Mouse (Mus musculus) ovary, postnatal 14 days (tissue): Measurements from ENCODE around the gene Rexo1.

ENCODE experiments used
- DNase-seq: peaks from one replicate; pipeline ENCODE4 v3.0.0; 2022; ENCODE audit warnings: low spot score

Rexo1 gene

DNA sequence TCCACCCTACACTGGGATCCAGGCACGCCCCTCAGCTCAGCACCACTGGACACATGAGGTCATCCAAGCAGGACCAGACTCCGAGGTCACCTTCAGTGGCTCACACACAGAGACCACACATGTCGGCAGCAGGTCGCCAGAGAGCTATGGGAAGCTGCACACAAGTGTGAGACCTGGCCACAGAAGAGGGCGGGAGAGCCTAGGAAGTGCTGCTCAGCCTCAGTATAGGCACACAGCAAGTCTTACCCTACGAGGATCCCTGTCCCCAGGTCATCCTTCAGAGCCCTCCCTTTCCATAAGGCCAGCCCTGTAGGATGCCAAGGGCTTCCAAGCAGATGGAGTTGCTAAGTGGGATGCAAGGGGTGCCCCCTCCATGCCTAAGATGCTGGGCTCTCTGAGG, 7.4 kb downstream of the Rexo1 start:
- no peak for DNase-seq

DNA sequence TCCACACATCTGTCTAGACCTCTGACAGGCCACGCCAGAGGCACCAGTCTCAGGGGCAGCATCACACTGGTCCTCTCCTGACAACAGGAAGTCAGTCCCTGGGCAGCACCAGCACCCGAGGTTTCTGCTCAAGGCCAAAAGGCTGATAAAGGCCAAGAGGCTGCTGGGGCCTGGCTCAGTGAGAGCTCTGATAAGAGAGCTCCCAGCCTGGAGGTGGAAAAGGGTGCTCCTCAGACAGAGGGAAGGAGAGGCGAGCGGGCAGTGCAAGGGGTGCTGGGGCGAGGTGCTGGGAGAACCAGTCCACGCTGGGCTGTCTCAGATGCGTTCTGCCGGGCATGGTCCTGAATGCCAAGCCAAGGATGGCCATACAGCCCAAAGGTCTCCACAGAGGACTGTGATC, 7.8 kb downstream of the Rexo1 start:
- no peak for DNase-seq

DNA sequence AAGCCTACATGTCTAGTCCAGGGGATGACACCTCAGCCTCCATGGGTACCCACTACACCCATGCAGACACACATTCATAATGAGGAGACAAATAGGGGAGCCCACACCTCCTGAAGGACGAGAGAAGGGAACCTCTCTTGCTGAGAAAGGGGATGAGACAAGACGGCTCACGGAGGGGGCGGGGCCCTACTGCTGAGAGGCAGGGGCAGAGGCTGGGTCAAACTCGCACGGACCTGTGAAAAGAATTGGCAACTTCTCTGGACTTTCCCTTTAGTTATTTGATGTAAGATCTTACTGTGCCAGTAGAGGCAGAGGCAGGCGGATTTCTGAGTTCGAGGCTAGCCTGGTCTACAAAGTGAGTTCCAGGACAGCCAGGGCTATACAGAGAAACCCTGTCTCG, 9.0 kb downstream of the Rexo1 start:
- no peak for DNase-seq

GRCm38 (mm10) chr10:80549279-80549678, 12.1 kb downstream of the Rexo1 start:
- no peak for DNase-seq

DNA sequence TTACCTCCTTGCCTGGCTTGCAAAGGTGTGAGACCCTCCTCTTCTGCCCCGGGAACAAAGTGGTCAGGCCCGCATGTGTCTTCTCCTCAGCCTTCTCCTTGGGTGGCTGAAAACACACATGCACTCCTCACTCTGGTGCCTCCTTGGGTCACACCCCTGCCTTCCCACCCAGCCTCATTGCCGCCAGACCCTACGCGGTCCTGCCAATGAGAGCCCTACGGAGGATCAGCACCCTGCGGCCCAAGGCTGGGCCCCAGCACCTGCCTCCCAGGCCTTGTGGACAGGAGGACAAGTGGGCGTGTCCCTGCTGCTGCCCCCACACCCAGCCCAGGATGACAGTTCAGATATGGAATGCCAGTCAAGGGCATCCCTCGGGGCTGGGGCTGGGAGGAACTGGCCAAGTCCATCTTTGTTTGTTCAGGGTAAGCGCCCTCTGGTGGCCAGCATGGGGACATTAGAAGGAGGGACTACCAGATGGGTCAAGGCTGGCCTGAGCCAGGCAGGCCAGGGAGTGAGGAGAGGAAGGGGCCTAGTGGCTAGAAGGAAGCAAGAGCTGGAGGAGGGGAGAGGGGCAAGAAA, 12.8 kb downstream of the Rexo1 start:
- DNase-seq = peak; percentile 66

GRCm38 (mm10) chr10:80547539-80547938, 13.8 kb downstream of the Rexo1 start:
- DNase-seq = no peak

DNA sequence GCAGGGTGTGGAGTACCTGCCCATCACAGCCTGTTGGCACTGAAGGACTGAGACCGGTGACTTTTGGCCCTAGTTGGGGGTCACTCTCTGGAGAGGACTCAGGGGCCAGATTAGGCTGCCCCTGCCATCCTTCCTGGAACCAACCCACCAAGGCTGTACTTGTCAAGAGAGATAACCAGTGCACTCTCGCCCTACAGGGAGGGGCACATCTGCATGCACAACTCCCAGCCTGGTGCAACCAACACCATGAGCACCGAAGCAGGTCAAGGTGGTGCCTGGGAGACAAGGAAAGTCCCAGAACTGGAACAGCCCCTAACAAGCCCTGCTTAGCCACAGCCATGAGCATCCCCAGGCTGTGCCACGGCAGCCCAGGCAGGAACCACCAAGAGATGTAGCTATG, 14.4 kb downstream of the Rexo1 start:
- no peak for DNase-seq

- DNase-seq = no peak
These were observed 15.8 kb downstream of the Rexo1 start for GRCm38 (mm10) chr10:80545590-80545989.

- DNase-seq = no peak
These were observed 17.5 kb downstream of the Rexo1 start for GRCm38 (mm10) chr10:80543873-80544272.

- DNase-seq = no peak
These were observed 21.9 kb downstream of the Rexo1 start for GRCm38 (mm10) chr10:80539493-80539892.

- DNase-seq = peak; percentile 68
These were observed 22.5 kb downstream of the Rexo1 start, which contains the start of gene Atp8b3 for GRCm38 (mm10) chr10:80538710-80539394. Atp8b3 (minus strand) TSS chr10:80539124.

DNA sequence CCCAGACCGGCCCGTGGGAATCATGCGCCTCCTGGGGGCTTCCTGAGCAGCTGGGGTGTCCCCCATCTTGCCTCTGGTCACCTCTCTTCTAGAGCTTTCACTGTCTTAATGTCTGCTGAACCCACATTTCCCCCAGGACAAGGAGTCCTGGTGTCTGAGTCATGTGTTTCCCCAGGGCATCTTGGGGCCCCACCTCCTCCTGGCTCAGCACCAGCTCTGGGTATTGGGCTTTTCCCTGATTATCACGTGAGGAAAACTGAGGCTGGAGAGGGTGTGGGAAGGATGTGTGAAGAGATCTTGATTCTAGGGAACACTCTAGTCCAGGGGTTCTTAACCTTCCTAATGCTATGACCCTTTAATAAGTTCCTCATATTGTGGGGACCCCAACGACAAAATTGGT, 23.2 kb downstream of the Rexo1 start:
- DNase-seq = no peak

DNA sequence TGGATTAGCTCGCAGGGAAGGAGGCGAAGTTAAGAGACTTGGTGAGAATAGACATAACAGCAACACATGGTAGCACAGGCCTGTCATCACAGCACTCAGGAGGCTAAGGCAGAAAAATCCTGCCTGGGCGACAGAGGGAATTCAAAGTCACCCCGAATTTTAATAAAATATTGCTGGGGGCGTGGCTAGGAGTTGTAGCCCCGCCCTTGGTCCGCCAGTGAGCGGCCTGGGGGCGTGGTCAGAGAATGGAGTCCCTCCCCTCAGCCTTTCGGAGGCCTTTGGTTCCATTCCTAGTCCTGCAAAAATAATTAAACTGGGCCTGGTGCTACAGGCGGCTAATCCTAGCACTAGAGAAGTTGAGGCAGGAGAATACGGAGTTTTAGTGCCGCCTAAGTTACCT, 25.6 kb downstream of the Rexo1 start:
- no peak for DNase-seq

GRCm38 (mm10) chr10:80535071-80535470, 26.3 kb downstream of the Rexo1 start:
- DNase-seq = no peak

DNA sequence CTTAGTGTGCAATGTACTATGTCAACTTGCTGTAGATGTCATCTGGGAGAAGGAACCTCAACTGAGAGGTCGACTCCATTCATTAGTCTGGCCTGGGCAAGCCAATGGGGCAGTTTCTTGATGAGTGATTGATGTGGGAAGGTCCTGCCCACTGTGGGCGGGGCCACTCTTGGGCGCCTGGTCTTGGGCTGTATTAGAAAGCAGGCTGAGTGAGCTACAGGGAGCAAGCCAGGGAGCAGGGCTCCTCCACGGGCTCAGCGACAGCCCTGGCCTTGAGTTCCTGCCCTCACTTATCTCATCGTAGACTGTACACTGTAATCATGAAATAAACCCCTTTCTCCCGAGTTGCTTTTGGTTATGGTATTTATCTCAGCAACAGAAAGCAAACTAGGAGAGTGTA, 27.7 kb downstream of the Rexo1 start:
- DNase-seq = no peak

- no peak for DNase-seq
These were observed 28.6 kb downstream of the Rexo1 start for GRCm38 (mm10) chr10:80532783-80533182.

DNA sequence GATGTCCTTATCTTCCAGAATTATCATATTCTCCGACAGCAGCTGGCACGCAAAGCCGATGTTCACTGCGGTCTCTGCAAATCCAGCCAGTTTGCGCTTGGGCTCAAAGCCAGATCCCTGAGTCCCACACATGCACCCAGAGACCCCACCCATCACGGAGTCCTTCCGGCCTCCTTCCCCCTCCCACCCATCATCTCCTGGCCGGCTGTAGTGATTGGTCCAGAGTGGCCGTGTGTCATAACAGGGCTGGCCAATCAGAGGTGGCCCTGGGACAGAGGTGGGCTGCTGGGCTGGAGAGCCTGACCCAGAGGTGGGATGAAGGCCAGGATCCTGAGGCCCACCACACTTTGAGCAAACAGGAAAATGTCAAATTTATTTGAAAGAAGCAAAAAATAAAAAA, 35.2 kb downstream of the Rexo1 start:
- no peak for DNase-seq

DNA sequence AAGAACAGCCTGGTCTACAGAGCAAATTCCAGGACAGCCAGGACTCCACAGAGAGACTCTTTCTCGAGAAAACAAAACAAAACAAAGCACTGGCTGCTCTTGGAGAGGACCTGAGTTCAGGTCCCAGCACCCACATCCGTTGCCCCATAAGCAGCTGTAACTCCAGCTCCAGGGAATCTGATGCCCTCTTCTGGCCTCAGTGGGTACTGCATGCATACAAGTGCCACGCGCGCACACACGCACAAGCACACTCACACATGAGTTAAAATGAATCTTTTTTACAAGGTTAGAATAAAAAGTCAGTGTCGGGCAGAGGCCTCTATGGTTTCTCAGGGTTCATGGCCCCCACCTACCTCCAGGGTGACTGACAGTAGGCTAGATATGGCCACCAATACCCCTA, 38.1 kb downstream of the Rexo1 start:
- DNase-seq = no peak

DNA sequence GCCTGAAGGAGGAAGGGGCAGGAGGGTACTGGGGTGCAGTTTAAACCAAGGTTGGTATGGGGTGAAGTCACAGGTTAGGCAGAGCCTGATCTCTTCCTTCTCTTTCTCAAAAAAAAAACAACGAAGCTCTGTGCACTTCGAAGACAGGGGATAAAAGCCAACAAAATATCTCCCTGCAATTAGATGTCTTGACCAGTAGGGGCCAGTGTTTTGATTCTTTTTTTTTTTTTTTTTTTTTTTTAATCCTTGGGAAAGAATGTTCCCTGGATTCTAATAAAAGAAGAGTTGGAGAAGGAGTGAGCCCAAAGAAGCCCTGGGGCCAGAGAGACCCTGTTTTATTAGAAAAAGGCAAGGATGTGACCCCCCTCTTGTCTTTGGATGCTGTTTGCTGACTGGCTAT, 42.1 kb downstream of the Rexo1 start:
- no peak for DNase-seq

GRCm38 (mm10) chr10:80513739-80514138, 47.6 kb downstream of the Rexo1 start:
- DNase-seq = no peak

- no peak for DNase-seq
These were observed 51.1 kb downstream of the Rexo1 start for GRCm38 (mm10) chr10:80510273-80510660.

DNA sequence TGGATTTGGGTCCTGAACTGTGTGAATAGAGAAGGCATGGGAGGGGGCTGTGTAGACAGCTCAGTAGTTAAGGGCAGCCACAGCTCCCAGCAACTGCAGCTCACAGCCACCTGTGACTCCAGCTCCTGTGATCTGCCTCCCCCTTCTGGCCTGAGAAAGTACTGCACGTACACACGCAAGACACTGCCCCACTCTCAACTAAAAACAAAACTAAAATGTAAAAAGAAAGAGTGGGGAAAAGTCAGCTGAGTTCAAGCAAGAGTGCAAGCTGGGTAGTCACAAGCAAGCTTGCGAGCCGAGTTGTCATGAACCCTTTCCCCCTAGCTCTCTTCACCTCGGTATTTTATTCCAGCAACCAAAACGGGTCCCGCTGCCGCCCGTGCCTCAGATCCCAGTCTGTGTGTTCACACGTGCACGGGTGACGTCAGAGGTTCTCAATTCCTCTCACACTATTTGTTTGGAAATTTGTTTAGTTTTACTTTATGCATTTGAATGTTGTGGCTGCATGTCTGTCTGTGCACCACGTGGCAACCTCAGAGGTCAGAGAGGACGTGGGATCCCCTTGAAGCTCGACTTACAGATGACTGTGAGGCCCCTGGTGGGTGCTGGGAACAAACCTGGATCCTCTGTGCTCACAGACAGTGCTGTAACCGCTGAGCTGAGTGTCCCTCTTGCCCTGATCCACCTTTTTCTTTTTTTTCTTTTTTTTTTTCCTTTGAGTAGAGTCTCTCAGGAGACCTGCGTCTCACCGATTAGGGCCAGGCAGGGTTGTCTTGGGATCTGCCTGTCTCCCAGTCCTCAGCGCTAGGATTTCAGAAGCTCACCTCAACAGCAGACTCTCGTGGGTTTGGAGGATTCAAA, 51.7 kb downstream of the Rexo1 start:
- DNase-seq = peak; percentile 83

GRCm38 (mm10) chr10:80506222-80506621, 55.1 kb downstream of the Rexo1 start:
- peak; percentile 67 for DNase-seq
